Mouse (Mus musculus): ENCODE measurements at regions not wholly inside any gene's neighbourhood (a gene's known extent, or its start where the extent isn't known, plus 50 kb on each side); places are given as distances from the start of the nearest gene placed in this dataset.

DNA sequence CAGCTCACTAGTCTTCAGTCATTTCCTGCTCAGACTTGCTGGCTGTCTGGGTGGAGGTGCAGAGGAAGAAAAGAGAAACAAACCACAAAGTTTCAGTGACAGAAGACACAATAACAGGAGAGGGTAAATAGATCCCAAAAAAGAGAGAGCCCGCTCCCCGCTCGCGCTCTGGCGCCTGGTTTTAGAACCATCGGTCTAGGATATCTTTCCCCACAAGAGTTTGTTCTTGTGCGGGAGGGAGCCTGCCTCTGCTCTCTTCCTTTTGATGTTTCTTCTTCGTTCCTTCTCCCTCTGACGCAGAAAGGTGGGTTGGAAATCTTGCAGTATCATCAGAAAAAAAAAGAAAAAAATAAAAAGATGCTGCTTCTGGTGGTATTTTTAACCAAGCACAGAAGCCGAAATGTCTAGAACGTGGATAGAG lies 71.3 kb upstream of the Zfp217 start:
- H3K36me3 ChIP-seq (ENCODE audit: control insufficient read depth, insufficient read depth, low read length) = no peaks in the 10 kb centered on the region
- no peaks in the 10 kb centered on the region for H3K27me3 ChIP-seq (ENCODE audit: control insufficient read depth, insufficient read depth, low read length)
- peak overlapping the region; percentile 52 for H3K4me2 ChIP-seq (replicated peaks; ENCODE audit: low read depth, low read length)
- H3K9me3 ChIP-seq (ENCODE audit: control insufficient read depth, low read depth, low read length) = no peaks in the 10 kb centered on the region
- peaks cover 32% of the 10 kb centered on the region for H3K4me1 ChIP-seq (ENCODE audit: control insufficient read depth, insufficient read depth, low read length)
- peak overlapping the region; percentile 27 for H3K4me3 ChIP-seq (ENCODE audit: low read depth, low read length)
- no peak overlapping the region; the same call in 1 of the 2 replicates for H3K9ac ChIP-seq (replicated peaks; ENCODE audit: low read depth, low read length)
- H3K27ac ChIP-seq (ENCODE audit: low read length) = no peak overlapping the region; the same call in 1 of the 2 replicates
- no peak for ATAC-seq (ENCODE audit: insufficient number of reproducible peaks, insufficient read depth, low FRiP score, low read depth)
- WGBS = 7% methylated on average over 11 of the region's 11 CpGs

DNA sequence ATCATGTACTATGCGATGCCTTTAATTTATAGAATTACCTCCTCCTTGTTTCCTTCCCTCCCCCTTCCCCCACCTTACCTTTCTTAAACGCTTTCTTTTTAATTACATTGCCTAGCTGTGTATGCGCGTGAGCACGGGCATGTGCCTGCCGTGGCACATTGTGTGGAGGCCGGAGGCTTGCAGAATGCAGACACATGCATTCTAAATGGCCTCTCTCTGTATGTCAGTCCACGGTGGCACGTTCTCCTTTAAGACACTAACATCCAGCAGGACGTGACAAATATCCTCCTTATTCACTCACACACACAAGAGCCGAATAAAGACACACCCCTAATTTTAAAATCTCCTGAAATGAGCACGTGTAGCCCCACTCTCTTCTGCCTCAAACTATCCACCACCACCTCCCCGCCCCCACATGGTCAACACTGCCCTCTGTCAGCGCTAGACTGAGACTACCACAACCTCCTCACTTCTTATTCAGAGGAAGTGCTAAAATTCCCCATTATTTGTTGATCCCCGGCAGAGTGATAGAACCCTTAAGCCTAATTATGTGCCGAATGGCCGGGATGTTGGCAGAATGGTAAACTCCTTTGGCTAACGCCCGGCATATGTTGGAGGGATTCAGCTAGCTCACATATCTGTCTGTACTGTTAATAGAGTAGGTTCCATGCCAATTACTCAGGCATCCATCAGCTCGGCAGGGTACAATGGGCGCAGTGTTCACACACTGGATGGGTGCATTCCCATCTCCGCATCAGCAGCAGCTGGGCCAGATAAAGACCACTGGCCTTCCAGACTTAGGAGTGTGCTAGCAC lies 70.5 kb upstream of the Zfp217 start:
- Histone ChIP-seq H3K9ac (replicated peaks; ENCODE audit: low read depth, low read length) (no peak overlapping the region), H3K9me3 (ENCODE audit: control insufficient read depth, low read depth, low read length) (no peaks in the 10 kb centered on the region), H3K4me1 (ENCODE audit: control insufficient read depth, insufficient read depth, low read length) (peaks cover 32% of the 10 kb centered on the region), H3K4me2 (replicated peaks; ENCODE audit: low read depth, low read length) (peak overlapping the region; percentile 52), H3K36me3 (ENCODE audit: control insufficient read depth, insufficient read depth, low read length) (no peaks in the 10 kb centered on the region), H3K27ac (ENCODE audit: low read length) (no peak overlapping the region), H3K27me3 (ENCODE audit: control insufficient read depth, insufficient read depth, low read length) (no peaks in the 10 kb centered on the region), H3K4me3 (ENCODE audit: low read depth, low read length) (peak overlapping the region; percentile 13; the same call in 1 of the 2 replicates)
- peak; percentile 57; the same call in 1 of the 2 replicates for ATAC-seq (ENCODE audit: insufficient number of reproducible peaks, insufficient read depth, low FRiP score, low read depth)
- WGBS = 16% methylated on average over 22 of the region's 22 CpGs

DNA sequence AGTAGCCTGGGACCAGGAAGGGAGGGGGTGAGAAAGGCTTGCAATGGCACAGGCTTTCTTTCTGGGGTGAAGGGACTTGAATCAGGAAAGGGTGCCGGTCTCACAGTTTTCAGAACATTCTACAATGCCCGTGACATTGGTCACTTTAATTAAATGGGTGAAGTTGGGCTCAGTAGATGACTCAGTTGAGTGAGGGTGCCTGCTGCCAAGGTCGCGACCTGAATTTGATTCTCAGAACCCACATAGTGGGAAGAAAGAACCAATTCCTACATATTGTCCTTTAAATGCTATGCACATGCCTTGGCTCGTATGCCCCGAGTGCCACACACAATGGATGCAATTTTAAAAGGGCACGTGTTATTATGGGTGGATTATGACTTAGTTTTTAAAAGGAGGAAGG lies 68.4 kb upstream of the Zfp217 start:
- no peak for ATAC-seq (ENCODE audit: insufficient number of reproducible peaks, insufficient read depth, low FRiP score, low read depth)
- WGBS = 86% methylated on average over 7 of the region's 7 CpGs

DNA sequence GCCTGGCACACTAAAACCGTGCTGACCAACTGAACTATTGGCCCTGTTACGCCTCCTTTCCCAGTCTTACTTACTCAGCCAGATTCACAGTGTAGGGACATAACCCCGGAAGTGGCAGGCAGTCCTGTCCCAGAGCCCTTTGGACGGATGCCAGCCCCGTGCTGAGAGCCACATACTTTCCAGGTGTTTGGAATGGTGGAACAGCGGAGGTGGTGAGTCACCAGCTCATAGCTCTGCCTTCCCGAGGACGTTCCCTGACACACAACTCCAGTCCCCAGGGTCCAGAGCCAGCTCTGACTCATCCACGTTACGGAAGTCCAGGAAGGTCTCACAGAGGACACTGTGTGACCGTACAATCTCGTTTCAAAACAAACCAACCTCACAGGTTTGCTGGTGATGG lies 61.2 kb upstream of the Zfp217 start:
- Histone ChIP-seq H3K36me3 (ENCODE audit: control insufficient read depth, insufficient read depth, low read length) (no peaks in the 10 kb centered on the region), H3K9me3 (ENCODE audit: control insufficient read depth, low read depth, low read length) (no peaks in the 10 kb centered on the region), H3K4me1 (ENCODE audit: control insufficient read depth, insufficient read depth, low read length) (peaks cover 14% of the 10 kb centered on the region), H3K4me3 (ENCODE audit: low read depth, low read length) (no peak overlapping the region), H3K27ac (ENCODE audit: low read length) (no peak overlapping the region), H3K27me3 (ENCODE audit: control insufficient read depth, insufficient read depth, low read length) (no peaks in the 10 kb centered on the region), H3K4me2 (replicated peaks; ENCODE audit: low read depth, low read length) (no peak overlapping the region), H3K9ac (replicated peaks; ENCODE audit: low read depth, low read length) (no peak overlapping the region)
- peak; percentile 35; the same call in 1 of the 2 replicates for ATAC-seq (ENCODE audit: insufficient number of reproducible peaks, insufficient read depth, low FRiP score, low read depth)
- WGBS = 64% methylated on average over 12 of the region's 12 CpGs

More for the DNA sequence above, 68.4 kb upstream of the Zfp217 start:
- no peaks in the 10 kb centered on the region for H3K9me3 ChIP-seq (ENCODE audit: control insufficient read depth, low read depth, low read length)
- H3K27ac ChIP-seq (ENCODE audit: low read length) = no peak overlapping the region
- no peaks in the 10 kb centered on the region for H3K36me3 ChIP-seq (ENCODE audit: control insufficient read depth, insufficient read depth, low read length)
- no peak overlapping the region for H3K4me2 ChIP-seq (replicated peaks; ENCODE audit: low read depth, low read length)
- no peak overlapping the region for H3K4me3 ChIP-seq (ENCODE audit: low read depth, low read length)
- no peaks in the 10 kb centered on the region for H3K27me3 ChIP-seq (ENCODE audit: control insufficient read depth, insufficient read depth, low read length)
- 0 out of 2 replicates have a peak, but pooled peaks cover 15% of the 10 kb centered on the region for H3K4me1 ChIP-seq (ENCODE audit: control insufficient read depth, insufficient read depth, low read length)
- no peak overlapping the region for H3K9ac ChIP-seq (replicated peaks; ENCODE audit: low read depth, low read length)

DNA sequence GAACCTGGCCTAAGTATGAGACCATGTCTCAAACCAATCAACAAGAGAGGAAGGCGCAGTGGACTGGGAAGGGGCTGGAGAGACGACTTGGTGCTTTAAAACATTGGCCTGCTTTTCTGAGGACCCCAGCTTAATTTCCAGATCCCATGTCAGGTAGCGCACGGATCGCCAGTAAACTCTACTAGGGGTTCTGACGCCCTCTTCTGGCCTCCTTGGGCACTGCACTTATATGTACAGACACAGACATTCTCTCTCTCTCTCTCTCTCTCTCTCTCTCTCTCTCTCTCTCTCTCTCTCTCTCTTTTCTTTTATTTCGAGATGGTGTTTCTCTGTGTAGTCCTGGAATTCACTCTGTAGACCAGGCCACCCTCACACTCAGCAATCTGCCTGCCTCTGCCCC lies 60.0 kb upstream of the Zfp217 start:
- H3K27me3 ChIP-seq (ENCODE audit: control insufficient read depth, insufficient read depth, low read length) = no peaks in the 10 kb centered on the region
- no peak overlapping the region for H3K4me2 ChIP-seq (replicated peaks; ENCODE audit: low read depth, low read length)
- ATAC-seq (ENCODE audit: insufficient number of reproducible peaks, insufficient read depth, low FRiP score, low read depth) = no peak
- H3K4me1 ChIP-seq (ENCODE audit: control insufficient read depth, insufficient read depth, low read length) = peaks cover 14% of the 10 kb centered on the region
- no peak overlapping the region for H3K27ac ChIP-seq (ENCODE audit: low read length)
- H3K9me3 ChIP-seq (ENCODE audit: control insufficient read depth, low read depth, low read length) = no peaks in the 10 kb centered on the region
- H3K9ac ChIP-seq (replicated peaks; ENCODE audit: low read depth, low read length) = no peak overlapping the region
- no peaks in the 10 kb centered on the region for H3K36me3 ChIP-seq (ENCODE audit: control insufficient read depth, insufficient read depth, low read length)
- no peak overlapping the region for H3K4me3 ChIP-seq (ENCODE audit: low read depth, low read length)
- WGBS = 78% methylated on average over 7 of the region's 7 CpGs

DNA sequence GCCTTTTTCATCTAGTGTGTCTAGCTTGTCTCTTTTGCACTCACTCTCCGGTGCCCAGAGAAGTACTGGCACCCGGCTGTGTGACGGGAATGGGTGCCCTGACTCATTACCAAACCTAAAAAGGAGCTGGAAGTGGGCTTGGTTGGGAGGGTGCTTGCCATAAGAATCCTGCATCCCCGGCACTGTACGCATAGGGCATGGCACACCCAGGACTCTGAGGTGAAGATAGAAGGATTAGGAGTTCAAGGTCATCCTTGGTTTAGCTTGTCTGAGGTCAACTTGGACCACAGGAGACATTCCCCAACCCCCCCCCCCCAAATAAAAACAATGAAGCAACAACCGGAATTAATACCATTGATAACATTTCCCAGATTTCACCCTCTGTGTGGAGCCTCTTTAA lies 59.5 kb upstream of the Zfp217 start:
- WGBS = 94% methylated on average over 6 of the region's 6 CpGs
- Histone ChIP-seq H3K27ac (ENCODE audit: low read length) (no peak overlapping the region), H3K36me3 (ENCODE audit: control insufficient read depth, insufficient read depth, low read length) (no peaks in the 10 kb centered on the region), H3K4me1 (ENCODE audit: control insufficient read depth, insufficient read depth, low read length) (peaks cover 14% of the 10 kb centered on the region), H3K4me3 (ENCODE audit: low read depth, low read length) (no peak overlapping the region), H3K9ac (replicated peaks; ENCODE audit: low read depth, low read length) (no peak overlapping the region), H3K4me2 (replicated peaks; ENCODE audit: low read depth, low read length) (no peak overlapping the region), H3K27me3 (ENCODE audit: control insufficient read depth, insufficient read depth, low read length) (no peaks in the 10 kb centered on the region), H3K9me3 (ENCODE audit: control insufficient read depth, low read depth, low read length) (no peaks in the 10 kb centered on the region)
- ATAC-seq (ENCODE audit: insufficient number of reproducible peaks, insufficient read depth, low FRiP score, low read depth) = no peak

DNA sequence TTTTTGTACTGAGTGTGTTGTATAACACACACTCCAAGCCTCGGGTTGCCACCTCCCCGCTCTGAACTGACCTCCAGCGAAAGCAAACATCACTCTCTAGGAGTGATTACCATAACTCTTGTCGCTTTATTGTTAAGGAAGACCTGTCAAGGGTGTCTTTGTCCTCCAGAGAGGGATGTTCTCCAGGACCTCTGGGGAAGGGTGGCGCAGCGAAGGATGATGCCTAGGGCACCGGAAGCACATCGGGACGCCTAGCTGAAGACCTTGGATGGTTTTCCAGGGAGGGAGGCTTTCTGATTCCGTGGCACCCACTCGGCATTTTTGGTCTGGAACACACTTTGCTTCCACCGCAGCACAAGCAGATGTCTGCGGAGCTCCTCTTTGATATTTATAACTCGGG lies 59.0 kb upstream of the Zfp217 start:
- Histone ChIP-seq H3K4me2 (replicated peaks; ENCODE audit: low read depth, low read length) (no peak overlapping the region), H3K4me3 (ENCODE audit: low read depth, low read length) (no peak overlapping the region), H3K9me3 (ENCODE audit: control insufficient read depth, low read depth, low read length) (no peaks in the 10 kb centered on the region), H3K4me1 (ENCODE audit: control insufficient read depth, insufficient read depth, low read length) (peaks cover 14% of the 10 kb centered on the region), H3K9ac (replicated peaks; ENCODE audit: low read depth, low read length) (no peak overlapping the region), H3K36me3 (ENCODE audit: control insufficient read depth, insufficient read depth, low read length) (no peaks in the 10 kb centered on the region), H3K27me3 (ENCODE audit: control insufficient read depth, insufficient read depth, low read length) (no peaks in the 10 kb centered on the region), H3K27ac (ENCODE audit: low read length) (no peak overlapping the region)
- WGBS = 47% methylated on average over 14 of the region's 14 CpGs
- ATAC-seq (ENCODE audit: insufficient number of reproducible peaks, insufficient read depth, low FRiP score, low read depth) = no peak

DNA sequence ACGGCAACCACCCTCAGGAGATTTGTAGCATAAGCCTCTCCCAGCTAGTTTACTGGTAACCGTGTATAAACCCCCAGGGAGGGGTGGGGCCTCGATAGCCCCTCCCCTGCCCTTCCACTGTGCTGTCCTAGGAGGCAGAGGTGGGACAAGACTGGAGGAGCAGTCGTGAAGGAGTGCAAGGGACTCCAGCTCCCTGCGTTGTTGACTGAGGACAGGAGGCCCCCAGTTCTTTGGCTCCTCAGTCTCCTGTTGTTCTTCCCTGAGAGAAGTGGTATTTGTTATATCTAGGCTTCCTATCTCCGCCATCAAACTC lies 58.5 kb upstream of the Zfp217 start:
- Histone ChIP-seq H3K9me3 (ENCODE audit: control insufficient read depth, low read depth, low read length) (no peaks in the 10 kb centered on the region), H3K36me3 (ENCODE audit: control insufficient read depth, insufficient read depth, low read length) (no peaks in the 10 kb centered on the region), H3K4me2 (replicated peaks; ENCODE audit: low read depth, low read length) (peak overlapping the region; percentile 64; the same call in 1 of the 2 replicates), H3K4me3 (ENCODE audit: low read depth, low read length) (no peak overlapping the region), H3K27ac (ENCODE audit: low read length) (no peak overlapping the region), H3K27me3 (ENCODE audit: control insufficient read depth, insufficient read depth, low read length) (no peaks in the 10 kb centered on the region), H3K9ac (replicated peaks; ENCODE audit: low read depth, low read length) (no peak overlapping the region), H3K4me1 (ENCODE audit: control insufficient read depth, insufficient read depth, low read length) (peaks cover 14% of the 10 kb centered on the region)
- ATAC-seq (ENCODE audit: insufficient number of reproducible peaks, insufficient read depth, low FRiP score, low read depth) = peak; percentile 47; the same call in 1 of the 2 replicates
- 13% methylated on average over 6 of the region's 6 CpGs for WGBS
